Mouse (Mus musculus): ENCODE measurements at regions not wholly inside any gene's neighbourhood (a gene's known extent, or its start where the extent isn't known, plus 50 kb on each side); places are given as distances from the start of the nearest gene placed in this dataset.
A peak's percentile ranks its signal among the peaks of the same experiment; 100 is the strongest.
"Not testable (repeated sequence)": the region's sequence is repeated elsewhere in the genome, so short reads cannot be mapped to it uniquely, and the experiment has no call there.

DNA sequence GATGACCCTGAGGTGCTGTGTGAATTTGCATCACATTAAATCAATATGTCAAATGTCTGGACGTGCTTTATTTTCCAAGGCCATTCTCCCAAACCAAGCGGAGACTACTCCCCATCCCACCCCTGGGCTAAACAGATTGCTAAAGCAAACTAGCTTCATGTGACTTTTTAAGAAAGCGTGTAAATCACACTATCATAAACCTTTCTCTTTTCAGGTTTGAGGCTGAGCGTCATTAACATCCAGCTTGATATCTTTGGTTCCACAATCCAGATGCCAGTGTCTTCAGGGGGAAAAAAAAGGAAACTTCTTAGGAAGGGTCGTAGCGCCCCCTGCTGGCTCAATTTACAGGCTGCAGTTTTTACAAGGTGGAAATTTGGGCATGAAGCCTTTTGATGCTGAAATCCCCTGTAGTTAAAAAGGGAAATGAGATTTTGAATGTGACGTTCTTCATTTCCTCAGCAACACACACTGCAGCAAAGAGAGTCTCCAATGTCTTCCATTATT is 105.1 kb upstream of the Nt5e start:
- DNase-seq (ENCODE audit: low spot score in 2 of 2) = peak in 1 of 2 experiments; percentile 56

DNA sequence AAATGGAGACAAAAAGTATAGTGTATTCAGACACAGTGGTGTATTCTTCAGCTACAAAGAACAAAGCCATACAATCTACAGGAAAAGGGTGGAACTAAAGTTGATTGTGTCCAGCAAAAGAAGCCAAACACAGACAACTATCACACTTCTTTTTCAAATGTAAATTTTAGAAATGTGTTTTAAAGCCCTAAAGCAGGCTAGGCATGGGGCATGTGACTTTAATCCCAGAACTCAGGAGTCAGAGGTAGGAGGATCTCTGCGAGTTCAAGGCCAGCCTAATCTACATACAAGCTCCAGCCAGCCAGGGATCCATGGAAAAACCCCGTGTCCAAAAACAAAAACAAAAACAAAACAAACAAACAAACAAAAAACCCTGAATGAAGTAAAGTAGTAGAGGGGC is 89.9 kb upstream of the Nt5e start:
- DNase-seq (ENCODE audit: low spot score in 2 of 2) = no peak

DNA sequence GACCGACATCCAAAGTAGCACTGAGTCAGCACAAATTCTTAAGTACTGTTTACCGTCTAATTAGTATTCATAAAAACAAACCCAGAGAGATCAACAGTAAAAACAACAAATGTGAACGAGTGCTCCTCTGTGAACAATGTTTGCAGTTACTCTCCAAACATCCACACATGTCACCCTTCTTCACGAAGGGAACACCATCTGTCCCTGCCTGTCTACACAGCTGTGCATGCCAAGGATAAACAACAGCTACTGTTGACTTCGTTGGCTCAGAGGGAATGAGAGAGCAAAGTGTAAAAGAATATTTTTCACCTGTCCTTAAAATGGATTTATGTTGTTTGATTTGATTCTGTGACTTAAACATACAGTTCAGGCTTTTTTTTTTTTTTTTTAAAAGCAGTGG is 88.7 kb upstream of the Nt5e start:
- no peak for DNase-seq (ENCODE audit: low spot score in 2 of 2)

DNA sequence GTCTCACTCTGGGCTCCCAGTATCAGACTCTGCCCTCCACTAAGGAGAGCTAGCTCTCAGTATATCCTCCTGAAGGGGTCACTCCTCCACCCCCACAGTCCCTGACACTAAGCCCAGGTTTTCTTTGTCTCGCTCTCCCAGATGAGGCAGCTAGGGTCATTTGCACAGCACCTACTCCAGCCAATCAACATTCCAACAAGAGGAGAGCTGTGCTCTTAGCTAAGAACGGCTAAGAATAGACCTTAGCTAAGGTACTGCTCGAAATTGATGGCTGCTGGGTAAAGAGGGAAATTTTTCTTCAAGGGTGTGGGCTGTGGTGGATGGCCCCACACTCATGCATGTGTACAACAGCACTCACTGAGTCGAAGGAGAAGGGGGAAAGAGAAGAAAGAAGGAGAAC is 86.3 kb upstream of the Nt5e start:
- no peak for DNase-seq (ENCODE audit: low spot score in 2 of 2)

DNA sequence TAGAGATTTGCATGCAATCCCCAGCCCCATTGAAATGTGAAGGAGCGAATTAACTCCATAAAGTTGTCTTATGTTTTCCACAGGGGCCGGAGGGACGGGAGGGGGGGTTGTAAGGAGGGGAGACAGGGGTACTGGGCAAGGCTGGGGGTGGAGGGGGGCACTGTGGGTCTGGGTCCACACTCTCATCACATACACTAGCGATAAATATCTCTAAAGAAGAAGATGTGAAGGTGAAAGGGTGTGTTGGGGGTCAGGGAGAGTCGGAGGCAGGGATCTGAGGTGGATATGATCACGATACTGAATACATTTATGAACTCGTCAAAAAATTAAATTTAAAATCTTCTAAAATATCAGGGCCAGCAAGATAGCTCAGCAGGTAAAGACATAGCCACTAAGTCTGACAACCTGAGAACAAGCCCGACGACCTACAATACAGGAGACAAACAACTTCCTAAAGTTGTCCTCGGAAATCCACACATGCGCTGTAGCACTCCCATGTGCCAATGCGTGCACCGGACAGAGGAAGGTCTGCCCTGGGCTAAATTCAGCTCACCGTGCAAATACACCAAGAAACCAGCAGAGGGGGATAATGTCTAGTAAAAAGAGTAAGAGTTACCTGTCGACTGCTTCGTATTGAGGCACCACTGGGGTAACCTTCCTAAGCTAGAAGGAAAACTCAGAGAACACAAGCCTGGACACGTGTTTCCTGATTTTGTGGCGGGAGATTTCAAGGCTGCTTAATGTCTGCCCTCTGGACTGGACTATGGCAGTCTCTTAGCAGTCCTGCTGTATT is 85.6 kb upstream of the Nt5e start:
- peak; percentile 26 to 75 for DNase-seq (ENCODE audit: low spot score in 2 of 2)

DNA sequence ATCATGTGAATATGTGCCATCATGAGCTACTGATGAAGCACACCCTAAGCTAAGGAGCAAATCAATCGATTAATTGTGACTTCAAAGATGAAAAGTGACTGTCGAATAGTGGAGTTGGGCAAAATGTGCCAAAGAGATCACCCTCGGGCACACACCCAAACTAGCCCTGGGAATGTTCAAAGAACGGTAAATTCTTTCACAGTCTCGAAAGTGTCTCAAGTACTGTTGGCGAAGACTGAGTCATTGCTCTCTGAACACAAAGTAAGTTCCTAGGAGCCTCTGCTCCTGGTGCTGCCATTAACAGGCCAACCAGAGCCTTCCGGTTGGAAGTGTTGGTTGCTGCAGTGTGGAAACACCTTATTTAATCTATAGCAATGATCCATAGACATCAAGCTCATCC is 84.5 kb upstream of the Nt5e start:
- no peak for DNase-seq (ENCODE audit: low spot score in 2 of 2)

DNA sequence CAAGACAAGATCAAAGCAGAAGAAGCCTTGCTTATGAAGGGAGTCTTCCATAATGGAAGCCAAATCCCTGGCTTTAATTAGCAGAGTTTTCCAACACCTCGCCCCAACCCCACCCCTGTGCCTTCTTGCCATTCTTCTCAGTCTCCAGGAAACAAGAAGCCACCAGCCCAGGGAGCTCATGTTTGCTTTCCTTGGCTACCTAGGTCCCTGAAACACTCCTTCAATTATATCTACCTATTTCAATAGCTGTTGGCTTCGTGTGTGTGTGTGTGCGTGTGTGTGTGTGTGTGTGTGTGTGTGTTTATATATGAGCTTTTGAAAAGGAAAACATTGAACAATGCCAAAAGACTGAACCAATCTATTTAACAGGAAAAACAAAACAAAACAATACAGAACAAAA is 82.5 kb upstream of the Nt5e start:
- no peak for DNase-seq (ENCODE audit: low spot score in 2 of 2)

DNA sequence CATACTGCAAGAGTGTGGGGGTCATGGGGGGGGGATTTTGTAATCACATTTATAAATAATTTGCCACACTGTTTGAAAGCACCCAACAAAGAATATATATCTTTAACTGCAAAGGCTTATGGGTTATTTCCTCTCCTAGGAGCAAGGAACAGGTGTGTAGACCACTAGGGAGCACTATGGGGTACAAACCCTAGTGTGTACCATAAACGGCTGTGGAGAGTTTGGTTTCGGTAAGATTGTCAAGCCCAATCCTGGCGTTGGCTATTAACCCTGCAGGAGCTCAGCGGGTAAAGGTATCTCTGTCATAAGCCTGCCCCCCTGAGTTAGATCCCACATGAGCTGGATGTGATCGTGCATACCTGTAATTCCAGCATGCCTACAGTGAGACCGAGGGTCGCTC is 71.0 kb upstream of the Nt5e start:
- DNase-seq (ENCODE audit: low spot score in 2 of 2) = no peak

DNA sequence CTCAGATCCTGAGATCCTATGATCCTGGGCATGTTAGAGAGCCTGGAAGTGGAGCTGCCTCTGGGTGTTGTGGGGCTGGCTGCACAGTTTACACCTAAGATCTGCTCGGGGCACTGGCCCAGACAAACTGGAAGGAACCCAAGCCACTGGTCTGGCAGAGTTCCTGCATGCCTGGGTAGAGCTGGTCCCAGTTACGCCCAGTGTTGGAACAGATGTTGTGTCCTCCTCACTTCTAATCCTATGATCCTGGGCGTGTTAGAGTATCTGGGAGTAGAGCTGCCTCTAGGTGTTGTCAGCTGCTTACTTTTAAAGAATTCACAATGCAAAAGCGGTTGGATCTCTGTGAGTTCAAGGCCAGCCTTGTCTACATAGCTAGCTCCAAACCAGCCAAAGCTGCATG is 67.4 kb upstream of the Nt5e start:
- no peak for DNase-seq (ENCODE audit: low spot score in 2 of 2)

DNA sequence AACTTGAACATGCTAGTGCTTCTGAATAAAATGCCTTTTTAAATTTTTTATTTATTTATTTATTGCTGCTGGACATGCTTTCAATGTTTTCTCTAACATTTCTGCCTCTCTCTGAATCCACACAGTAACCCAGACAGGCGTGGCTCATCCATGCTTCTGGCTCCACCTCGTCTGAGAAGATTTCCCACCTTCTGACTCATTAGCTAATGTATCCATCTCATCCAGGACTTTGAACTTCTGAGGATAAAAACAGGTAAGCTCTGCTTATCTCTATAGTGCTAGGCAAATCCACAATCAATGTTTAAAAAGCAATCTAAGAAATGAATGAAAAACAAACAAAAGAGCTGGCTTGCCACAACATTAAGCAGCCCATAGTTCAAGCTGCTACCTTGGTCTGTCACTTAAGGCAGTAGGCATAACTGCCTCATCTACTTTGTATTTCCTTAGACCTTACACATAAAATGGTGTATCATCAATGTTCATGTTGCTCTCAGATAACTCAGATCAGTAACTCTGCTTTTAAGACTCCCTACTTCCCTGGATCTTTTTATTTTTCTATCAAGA is 66.8 kb upstream of the Nt5e start:
- DNase-seq (ENCODE audit: low spot score in 2 of 2) = no peak

DNA sequence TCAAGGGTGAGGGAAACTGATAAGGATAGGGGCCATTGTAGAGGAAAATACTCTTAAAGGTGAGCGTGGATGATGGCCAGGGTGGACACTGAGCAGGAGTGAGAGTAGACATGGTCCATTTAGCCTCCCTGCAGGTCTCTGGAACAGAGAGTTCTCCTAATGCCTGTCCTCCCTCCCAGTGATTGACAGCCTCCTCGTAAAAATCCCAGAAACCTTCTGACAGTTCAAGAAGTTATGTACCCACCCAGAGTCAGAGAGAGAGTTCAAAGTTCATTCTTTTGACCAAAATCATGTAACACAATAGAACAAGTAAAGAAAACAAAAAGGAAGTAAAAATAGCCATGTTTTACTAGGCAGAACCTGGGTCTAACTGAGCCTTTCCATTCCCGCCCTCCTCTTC is 64.5 kb upstream of the Nt5e start:
- no peak for DNase-seq (ENCODE audit: low spot score in 2 of 2)

DNA sequence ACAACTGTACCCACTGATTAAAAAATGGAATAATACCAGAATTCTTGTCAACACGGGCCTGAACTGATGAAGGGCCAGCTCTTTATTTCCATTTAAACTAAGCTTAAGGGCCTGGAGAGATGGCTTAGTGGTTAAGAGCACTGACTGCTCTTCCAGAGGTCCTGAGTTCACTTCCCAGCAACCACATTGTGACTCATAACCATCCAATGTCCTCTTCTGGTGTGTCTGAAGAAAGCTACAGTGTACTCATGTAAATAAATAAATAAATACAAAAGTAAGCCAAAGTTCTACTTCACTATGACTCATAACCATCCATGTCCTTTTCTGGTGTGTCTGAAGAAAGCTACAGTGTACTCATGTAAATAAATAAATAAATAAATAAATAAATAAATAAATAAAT is 60.7 kb upstream of the Nt5e start:
- DNase-seq (ENCODE audit: low spot score in 2 of 2) = not testable (repeated sequence)

DNA sequence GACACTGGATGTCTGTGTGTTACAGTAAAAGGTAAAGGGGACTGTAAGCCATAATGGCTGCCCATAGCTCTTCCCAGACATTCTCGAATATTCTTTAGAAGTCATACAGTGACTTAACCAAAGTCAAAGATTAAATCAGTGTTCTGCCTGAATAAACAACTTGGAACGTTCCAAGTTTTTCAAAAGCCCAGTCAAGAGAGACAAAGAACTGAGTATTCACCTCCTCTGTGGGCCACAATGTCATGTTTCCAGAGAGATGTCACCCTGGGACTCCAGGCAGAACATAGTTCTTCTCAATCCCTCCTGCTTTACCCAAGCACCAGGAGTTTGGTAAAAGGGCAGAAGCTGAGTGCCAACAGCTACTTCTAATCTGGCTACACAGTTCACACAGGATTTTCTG is 58.2 kb upstream of the Nt5e start:
- no peak for DNase-seq (ENCODE audit: low spot score in 2 of 2)

DNA sequence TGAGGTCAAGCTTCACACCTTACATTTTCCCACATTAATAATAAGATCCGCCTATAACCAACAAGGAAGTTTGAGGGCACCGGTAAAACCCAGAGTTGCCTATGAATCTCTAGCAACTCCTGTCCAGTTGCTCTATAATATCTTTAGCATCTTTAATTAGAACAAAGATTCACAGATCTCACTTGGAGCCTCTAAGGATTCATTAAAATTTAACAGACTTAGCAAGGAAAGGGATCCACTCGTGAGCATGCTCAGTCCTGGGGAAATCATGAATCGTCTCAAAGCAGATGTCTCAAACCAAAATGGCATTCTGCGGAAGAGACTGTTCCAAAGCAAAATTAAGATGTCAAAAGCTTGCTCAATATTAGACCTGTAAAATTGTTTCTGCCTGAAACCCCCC is 57.8 kb upstream of the Nt5e start:
- DNase-seq (ENCODE audit: low spot score in 2 of 2) = no peak

DNA sequence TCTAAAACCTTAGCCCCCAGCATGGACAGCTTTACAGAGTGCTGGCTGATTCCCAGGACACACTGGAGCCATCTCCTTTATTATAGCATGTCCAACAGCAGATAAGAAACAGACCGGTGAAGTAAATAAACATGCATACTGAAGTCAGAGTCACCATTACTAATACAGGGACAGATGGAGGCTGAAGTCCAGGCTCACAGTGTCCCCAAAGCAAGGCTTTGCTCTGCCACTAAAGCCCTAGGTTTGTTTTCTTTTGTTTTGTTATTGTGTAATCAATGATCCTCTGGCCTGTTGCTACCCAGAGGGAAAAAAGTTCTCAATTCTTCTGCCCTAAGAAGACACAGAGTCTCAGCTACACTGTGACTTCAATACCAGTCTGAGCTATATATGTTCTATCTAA is 56.2 kb upstream of the Nt5e start:
- no peak for DNase-seq (ENCODE audit: low spot score in 2 of 2)

DNA sequence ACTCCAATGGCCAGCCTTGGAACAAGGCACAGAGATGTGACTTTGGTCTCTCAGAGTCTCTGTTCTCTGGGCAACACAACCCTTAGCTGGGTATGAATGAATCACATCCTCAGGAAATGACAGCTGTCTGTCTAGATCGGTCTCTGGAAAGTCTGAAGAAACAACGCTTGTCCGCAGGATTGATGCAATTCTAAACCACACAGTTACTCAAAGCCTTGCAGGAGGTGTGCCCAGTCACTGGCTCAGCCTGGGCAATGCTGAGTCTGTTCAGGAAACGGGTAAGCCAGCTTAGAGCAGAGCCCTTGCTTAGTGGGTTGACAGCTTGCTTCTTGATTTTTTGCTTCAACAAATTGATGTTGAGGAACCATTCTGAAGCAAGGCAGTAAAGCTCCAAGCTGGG is 53.7 kb upstream of the Nt5e start:
- no peak for DNase-seq (ENCODE audit: low spot score in 2 of 2)

DNA sequence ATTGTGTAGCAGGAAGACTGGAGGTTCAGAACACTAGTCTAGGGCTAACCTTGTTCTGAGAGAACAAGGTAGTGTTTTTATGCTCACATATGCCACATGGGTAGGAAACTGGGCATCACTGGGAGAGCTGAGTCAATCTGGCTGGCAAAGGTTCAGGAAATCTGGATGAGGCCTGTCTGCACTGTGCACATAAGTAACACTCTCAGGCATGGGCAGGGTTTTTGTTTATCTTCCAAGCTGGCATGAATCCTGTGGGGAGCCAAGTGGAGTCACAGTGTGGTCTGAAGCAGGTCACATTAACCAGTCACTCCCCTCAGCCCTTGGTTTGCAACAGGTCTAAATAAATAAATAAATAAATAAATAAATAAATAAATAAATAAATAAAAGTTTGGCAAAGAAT is 53.0 kb upstream of the Nt5e start:
- DNase-seq (ENCODE audit: low spot score in 2 of 2) = peak in 1 of 2 experiments; percentile 4

DNA sequence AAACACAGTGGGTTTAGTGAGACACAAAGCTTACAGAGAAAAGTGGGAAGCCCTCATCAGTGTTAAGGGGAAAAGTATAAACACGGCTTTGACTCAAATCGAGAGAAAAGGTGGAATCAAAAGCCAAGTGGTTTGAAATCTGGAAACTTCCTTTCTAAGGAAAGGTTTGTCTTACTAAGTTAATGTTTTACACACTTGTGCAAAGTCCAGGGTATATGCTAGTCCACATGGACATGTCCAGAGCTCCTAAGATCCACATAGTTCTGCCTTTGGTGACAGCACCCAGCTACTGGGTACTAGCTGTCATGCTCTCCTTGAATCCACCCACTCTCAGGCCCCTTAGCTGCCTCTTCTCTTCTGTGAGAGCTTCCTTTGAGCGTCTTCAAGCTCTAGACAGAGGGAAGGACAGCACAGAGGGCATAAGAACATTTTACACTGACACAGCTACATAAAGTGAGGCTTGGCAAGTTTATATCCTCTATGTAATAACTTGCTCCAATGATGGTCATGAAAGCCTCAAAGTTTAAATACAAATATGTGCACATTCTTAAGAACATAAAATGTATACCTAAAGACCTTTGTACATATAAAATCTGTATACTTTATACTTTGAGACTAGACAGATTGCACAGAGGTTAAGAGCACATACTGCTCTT is 52.2 kb upstream of the Nt5e start:
- DNase-seq (ENCODE audit: low spot score in 2 of 2) = no peak

DNA sequence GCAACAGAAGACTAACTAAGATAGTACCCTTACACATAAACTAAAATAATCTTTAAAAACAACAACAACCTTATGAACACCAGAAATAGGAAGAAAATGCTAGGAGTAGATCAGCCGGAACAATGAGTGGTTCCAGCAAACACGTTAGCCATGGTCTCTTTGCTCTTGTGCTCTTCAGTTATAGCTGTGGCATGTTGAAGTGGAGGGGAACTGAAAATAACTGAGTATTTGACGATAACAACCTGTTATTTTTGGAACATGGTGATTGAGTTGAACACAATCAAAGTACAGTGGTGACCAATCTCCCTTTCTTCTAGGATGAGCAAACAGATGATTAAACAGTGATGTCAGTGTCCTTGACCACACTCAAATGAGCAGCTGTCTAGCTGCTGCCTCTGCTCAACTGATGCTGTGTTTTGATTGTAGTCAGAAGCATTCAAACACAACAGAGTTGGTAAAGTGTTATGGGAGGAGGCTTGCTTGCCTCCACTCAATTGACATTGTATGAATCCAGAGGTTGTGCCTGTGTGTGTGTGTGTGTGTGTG is 50.9 kb upstream of the Nt5e start:
- DNase-seq (ENCODE audit: low spot score in 2 of 2) = no peak

DNA sequence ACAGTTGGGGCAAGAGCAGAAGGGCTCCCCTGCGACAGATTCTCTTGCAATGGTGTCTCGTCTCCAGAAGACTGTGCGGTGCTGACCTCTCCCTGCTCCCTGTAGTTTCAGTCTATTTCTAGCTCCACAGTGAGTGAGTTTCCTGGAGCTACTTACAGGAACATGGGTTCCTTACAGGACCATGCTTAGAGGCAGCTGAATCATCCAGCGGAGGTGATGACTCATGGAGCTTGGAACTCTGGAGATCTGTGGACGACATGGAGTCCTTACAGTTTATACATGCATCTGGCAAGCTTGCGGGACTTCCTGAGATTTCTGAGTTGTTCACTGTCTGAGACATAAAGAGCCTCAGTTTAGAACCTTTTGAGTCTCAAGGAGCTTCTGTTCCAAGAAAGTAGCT is 50.0 kb upstream of the Nt5e start:
- peak in 1 of 2 experiments; percentile 5 for DNase-seq (ENCODE audit: low spot score in 2 of 2)

Measured in left cerebral cortex, adult 9 months (tissue).